Mouse (Mus musculus) cerebellum, adult 8-10 months (tissue): Measurements from ENCODE around the gene Jak1.
A peak's percentile ranks its signal among the peaks of the same experiment; 100 is the strongest.
"Not testable (repeated sequence)": the region's sequence is repeated elsewhere in the genome, so short reads cannot be mapped to it uniquely, and the experiment has no call there.

ENCODE experiments used
- DNase-seq: peaks from one replicate; pipeline ENCODE4 v3.0.0; 2022

Jak1 gene

DNA sequence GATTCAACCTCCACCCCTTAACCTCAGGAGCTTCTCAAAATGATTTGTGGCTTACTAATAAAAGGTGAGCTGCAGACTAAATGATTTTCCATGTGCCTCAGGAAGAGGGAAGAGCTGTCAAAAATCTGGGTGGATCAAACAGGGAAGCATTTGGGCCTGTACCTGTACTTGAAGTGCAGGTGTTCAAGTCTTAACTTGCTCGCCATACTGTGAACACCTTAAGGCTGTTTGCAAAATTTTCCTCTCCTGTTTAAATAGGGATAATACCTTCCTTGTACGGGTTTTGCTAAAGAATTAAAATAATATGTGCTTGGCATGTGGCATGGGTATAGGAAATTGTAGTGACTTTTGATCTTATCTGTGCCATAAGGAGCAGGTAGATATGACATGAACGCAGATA is 5.7 kb upstream of the Jak1 start:
- no peak for DNase-seq

DNA sequence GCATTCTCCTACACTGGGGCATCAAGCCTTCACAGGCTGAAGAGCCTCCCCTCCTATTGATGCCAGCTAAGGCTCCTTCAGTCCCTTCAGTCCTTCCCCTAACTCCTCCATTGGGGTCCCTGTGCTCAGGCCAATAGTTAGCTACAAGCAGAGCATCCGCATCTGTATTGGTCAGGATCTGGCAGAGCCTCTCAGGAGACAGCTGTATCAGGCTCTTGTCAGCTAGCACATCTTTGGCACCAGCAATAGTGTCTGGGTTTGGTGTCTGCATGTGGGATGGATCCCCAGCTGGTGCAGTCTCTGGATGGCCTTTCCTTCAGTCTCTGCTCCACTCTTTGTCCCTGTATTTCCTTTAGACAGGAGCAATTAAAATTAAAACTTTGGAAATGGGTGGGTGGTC is 3.4 kb upstream of the Jak1 start:
- DNase-seq, result not testable (repeated sequence)

DNA sequence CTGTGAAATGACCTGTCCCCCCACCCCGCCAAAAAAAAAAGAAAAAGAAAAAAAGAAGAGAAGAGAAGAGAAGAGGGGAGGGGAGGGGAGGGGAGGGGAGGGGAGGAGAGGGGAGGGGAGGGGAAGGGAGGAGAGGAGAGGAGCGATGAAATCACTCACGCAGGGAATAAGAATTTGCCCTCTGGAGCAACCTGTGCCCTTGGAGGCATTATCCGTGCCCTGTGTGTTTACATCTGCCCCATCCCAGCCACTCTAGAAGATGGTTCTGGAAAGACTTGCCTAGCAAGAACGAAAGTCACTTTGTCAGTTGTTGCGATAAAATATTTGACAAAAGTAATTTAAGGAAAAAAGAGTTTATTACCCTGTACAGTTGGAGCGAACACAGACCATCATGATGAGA is 441 bp upstream of the Jak1 start:
- DNase-seq, result no peak

DNA sequence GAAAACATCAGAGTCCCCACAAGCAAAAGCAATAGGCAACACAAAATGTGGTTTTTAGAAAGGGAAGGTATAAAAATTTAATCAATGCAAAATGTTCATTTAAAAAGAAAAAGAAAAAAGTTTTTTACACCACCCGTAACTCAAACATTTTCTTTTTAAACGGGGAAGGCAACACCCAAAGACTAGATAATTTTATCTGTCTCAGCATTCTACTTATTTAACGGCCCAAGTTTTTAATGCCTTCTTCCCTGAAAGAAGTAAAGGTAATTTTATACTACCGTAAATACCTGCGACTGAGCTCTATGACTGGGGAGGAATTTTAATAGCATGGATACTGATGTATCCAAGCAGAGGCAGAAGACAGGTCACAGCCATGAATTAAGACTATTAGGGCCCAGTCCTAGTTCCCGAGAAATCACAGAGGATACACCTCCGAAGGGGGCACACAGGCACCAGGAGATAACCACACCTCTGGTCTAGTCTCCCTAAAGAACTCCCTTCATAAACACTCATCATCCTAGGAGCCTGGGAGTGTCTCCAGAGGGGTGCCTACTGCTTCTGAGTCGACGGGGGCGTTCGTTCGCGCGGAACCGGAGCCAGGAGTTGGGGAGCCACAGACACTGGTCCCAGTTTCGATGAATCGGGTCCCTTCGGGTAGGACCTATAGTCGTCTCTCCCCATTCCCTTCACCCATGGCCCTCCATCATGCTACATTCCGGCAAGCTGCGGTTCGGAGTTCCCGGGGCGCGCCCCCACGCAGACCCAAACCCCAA is 928 bp downstream of the Jak1 start:
- peak; percentile 23 for DNase-seq

DNA sequence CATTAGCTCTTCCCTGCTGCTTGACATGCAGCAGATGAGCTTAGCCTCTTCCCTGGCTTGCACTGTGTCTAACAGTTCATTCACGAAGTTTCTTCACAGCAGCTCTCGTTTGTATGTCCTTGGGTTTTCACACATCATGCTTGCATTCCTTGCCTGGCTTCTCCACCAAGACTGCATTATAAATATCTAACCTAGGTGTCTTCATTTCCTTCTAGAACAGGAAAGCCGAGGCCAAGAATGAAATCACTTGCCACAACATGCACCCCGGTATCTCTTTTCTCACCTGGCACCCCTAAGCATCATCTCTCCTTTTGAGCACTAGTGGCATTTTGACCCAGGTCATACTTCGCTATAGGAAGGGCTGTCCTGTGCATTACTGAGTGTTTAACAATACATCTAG is 3.5 kb downstream of the Jak1 start:
- no peak for DNase-seq

DNA sequence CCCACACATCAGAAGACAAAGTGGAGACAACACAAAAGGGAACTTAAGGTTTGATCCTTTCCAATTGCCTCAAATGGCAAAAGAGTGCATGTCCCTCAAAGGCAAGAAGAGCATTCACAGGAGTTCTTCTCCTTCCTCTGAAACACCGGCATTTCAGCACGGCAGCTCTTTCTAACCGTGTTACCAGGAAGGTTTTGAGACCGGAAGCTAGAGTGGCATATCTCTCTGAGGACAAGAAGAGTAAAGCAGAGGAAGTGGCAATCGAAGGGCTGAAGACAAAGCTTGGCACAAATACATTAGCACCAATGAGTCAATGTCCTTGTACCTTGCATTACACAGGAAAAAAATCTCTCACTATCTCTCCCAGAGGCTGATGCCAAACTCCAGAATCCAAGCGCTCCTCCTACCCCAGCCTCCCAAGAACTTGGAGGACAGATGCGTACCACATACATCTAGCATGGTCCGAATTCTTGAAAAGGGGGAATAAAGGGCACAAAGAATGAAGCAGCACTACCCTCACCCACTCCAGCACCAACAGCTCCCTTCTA is 4.3 kb downstream of the Jak1 start:
- no peak for DNase-seq

DNA sequence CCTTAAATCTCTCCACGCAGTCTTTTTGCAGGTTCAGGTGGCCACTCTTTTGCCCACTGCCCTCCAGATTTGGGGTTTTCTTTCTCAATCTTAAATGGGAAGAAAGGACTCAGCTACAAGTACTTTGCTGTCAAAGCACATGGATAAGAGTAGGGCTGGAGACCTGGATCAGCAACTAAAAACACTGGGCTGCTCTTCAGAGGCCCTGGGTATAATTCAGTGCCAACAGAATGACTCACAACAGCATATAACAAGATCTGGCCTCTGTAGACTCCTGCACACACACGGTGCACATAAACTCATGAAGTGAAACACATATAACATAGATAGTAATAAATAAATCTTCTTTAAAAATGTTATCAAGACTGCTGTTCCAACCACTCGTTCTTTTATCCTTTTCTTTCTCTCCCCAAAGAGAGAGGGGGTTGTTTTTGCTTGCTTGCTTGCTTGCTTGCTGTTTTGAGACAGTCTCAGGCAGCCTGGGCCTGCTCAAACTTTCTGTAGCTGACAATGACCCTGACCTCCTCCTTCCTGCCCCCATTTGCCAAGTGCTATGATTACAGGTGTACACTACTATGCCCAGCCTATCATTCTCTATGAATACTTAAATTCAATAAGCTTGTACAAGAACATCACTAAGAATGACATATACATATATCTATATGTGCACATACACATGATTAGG is 8.4 kb downstream of the Jak1 start:
- DNase-seq, result no peak

DNA sequence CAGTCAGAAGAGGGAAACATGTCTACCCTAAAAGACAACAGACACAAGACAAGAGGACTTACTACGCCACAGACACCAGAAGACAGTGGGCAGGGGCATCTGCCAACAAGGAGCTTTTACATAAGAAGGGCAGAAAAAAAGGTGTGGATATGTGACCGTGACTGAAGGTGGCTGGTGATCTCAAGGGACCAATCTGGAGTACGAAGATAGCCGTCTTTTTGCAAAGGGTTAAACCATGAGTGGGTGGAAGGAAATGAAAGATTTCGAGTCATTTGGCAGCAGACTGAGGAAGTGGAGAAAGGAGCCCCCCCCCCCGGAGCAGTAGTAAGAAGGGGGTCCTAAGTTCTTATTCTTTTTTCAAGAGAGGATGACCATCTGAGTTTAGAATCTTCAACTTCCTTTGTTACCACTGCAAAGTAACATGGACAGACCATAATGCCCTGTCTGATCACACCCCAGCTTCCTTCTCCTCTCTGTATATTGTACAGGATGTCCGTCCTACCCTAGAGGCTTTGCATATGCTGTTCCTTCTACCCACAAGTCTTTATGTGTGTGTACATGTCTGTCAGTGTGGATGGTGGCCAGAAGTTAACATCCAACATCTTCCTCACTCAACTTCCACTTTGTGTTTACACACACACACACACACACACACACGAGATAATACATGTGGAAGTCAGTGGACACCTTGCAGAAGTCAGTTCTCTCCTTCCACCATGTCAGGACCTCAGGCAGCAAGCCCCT is 10.3 kb downstream of the Jak1 start:
- DNase-seq, result no peak

DNA sequence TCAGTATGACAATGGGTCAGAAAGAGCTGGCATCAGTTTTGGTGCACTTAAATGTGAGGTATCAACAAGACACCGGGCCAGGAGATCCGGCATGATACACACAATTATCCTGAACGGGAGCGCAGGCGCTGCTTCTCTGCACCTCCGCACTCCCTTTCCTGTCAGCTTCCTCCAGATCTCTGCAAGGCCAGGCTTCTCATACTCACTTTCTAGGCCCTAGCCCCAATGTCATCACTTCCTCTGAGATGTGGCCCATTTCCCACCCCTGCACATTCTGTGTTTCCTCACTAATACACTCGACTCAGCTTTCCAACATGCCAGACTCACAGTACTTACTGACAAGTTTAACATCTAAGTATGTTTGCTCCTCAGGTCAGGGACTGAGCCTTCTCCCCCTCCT is 11.1 kb downstream of the Jak1 start:
- DNase-seq, result no peak

DNA sequence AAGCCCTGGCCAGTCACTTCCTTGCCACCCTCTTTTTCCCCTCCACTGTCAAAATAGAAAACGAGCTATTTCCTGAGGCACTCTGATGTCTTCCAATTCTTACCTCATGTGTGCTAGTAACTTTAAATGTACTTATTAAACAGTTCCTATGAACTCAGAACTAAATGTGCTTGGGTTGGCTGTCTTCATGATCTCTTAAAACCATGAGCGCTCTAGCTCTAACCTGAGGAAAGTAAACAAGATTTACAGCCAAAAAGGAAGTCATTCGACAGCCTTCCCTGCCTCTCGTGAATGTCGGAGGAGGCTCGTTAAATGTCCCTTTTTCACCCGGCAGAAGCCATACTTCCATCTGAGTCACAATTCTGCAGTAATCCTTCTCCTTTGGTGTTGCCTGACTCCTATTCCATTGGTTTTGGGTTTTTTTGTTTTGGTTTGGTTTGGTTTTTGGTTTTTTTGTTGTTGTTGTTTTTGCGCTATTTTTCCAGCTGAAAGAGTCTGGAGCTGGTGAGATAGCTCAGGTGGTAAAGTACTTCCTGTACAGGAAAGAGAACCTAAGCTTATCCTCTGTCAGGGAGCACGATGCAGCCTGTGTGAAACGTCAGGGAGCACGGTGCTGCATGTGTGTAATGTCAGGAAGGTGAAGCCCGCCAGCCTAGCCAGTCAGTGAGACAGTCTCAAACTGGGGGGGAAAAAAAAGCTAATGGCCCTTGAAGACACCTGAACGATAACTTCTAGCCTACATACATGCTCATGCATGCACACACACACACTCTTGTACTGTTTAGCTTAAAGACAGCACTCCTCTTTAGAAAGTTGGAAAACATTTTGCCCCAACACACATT is 12.1 kb downstream of the Jak1 start:
- no peak for DNase-seq

DNA sequence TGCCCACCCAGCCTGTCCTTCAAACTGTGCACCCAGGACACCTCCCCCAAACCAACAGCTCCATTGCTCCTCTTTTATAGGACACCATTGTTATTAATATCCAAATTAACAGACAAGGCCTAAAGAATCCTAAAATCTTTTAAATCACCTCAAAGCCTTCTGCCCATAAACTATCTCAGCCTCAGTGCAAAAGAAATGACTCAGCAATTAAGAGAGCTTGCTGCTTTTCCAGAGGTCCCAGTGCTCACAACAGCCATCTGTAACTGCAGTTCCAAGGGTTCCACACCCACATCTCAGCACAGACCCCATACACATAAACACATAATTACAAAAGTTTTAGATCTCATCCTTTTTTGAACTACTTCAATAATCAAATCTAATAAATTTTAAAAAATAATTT is 13.1 kb downstream of the Jak1 start:
- DNase-seq, result no peak

DNA sequence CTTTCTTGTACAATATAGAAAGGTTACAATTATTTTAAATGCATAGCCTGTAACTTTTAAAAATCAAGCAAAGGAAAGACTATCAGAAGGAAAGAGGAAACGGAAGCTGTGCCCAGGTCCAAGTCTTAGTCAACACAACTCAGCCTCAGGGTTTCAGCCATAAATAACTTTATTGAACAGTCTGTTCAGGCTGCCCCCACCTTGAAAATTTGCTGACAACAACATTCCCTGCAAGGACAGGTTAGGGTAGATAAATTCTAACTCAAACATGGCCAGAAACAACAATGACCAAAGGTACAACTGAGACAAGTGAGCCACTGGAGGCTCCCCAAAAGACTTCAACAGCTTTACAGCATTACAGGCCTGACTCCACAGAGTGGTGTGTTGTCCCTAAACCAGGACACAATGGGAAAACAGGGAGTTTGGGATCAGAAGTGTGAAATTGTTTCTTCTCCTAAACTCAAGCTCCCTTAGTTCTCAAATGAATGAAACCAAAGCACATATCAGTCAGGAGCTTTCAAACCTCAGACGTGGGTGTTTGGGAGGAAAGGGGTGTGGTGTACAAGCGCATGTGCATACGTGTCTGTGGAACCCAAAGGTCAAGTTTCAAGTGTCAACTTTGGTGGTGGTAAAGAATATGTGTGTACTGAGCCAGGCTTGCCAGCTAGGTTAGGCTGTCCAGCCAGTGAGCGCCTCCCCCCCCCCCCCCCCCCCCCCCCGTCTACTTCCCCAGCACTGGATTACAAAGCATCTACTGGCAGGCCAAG is 14.9 kb downstream of the Jak1 start:
- no peak for DNase-seq

DNA sequence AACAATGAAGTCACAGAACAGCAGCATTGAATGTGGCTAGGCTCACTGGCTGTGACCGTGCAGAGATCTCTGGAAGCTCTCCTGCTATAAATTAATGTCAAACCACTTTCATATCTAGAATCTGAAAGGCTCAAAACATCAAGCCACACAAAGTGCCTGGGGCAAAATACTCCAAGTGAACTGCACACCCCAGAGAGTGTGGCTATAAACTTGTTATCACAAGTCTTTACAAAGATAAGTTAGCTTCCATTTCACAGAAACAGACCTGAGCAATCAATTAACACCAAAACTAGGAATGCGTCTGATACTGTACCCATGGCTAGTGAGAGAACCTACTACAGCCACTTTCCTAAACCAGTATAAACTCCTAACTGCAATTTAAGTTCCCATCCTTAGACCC is 17.7 kb downstream of the Jak1 start:
- DNase-seq, result no peak

DNA sequence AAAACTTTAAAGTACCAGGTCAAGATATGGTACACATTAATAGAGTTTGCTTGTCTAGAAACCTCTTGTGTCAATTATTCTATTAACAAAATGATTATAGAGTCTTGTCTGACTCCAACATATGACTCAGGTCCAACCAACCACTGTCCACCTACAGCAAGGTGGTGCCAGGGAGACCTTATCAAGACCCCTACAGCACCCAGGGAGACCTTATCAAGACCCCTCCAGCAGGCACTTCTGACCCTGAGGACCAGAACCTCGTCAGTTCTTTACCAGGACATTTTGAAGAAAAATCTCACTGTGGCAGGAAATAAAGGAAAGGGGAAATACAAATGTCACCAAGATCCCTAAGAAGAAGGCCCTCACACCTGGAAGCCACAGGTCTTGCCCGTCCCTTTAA is 18.5 kb downstream of the Jak1 start:
- no peak for DNase-seq

DNA sequence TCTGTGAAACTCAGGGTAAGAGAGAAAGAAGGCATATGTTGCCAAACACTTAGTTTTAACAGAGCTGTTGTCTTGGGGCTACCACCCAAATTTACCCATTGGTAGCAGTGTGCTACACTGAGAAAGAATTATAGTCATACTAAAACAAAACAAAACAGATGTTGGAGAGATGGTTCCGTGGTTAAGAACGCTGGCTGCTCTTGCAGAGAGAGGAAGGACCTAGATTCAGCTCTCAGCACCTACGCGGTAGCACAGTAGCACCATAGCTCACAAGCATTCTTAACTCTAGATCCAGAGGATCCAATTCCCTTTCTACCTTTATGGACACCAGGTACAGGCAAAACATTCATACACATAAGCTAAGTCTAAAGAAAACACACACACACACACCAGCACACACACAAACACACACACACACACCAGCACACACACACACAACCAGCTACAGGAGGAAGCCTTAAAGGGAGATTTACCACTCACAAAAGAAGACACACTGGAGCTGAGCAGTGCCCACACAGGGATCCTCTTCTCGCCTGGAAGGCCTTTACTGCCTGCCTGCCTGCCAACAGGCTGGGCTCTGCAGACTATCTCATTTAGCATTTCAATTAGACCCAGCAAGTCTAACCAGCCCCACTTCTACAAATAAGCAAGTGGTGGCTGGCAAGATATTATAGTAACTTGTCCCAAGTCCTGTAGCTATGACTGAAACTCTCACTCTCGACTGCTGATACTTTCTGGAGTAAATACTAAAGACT is 20.6 kb downstream of the Jak1 start:
- DNase-seq, result no peak

DNA sequence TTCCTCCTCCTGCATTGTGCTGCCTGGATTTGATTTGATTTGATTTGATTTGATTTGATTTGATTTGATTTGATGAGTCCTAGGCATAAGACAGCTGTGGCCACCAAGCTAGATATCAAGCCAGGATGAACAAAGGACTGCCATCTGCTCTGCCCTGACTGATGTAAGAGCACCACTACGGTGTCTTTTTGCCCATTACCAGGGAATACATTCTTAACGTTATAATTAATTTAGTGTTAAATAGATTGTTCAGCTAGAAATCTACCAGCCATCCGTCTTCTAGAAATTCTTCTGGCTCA is 24.3 kb downstream of the Jak1 start:
- DNase-seq, result no peak

DNA sequence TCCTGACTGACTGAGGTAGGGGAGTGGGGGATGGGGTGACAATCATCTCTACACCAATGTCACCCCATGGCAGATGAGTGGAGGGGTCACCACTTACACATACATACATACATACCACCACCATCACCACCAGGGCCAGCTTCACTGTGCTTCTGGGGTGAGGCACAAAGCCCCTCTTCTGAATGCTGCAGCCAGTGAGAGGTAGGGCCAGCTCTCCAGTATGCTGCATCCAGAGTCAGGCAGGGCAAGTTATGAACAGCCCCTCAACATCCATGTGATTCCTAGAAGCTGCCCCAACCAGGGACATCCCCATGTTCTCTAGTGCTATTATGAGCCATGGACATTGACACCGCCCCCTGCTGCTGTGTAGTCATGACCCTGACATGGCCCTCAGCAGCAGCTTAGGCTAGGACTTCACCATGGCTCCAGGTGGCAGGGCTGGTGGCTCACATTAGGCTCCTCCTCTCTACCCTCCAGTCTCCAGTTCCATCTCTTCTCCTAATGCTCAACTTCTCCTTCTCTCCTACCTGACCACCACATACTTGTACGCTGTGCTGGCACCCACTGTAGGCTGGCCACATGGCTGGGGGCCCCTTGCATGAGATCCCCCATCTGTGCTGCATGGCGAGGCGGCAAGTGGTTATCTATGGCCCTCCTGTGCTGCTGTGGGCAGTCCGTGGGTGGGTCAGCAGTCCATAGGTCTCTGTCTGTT is 24.8 kb downstream of the Jak1 start:
- DNase-seq, result no peak

DNA sequence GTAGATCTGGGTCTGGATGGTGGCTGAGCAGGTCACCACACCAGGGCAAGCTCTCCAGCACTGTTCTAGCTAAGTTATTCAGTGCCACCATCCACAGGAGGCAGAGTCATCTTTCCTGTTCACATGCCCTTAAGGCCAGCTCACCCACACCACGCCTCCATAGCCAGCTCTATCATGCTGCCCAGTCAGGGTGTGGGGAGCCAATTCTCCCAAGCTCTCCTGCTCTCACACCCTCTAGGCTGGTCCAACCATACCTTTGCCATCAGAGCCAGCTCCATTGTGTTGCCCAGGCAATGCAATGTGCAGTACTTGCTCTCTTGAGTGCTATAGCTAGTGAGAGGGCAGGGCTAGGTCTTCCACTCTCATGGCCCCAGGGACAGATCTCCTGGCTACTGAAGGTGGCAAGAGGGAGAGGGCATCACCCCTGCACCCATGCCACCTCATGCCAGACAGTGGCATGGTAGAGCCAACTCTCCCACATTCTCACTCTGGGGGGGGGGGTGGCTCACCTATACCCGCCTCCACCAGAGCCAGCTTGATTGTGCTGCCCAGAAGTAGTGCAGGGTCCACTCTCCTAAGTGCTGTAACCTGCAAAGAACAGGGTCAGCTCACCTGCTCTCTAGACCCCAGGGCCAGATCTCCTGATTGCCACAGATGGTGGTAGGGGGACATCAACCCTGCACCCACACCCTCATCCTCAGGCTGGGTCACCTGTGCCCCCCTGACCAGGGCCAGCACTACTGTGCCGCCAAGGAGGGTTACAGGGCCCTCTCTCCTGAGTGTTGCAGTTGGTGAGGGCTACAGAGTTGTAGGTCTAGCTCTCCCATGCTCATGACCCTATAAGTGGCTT is 25.5 kb downstream of the Jak1 start:
- DNase-seq, result no peak

DNA sequence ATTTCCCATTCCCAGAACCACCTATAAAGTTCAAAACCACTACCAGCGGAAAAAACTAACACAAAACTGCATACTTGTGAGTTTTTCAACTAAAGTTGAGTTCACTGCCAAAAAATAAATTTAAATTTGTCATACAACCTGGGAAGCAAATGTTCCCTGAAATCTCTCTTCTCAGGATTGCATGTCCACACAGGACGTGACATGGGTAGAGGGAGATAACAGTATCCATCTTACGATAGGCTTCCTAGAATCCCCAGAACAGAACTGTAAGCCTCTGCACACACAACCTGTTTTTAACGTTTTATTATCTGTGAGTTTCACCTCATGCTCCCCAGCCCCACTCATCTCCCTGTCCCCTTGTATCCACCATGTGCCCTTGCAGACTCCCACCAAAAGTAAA is 26.5 kb downstream of the Jak1 start:
- DNase-seq, result no peak

DNA sequence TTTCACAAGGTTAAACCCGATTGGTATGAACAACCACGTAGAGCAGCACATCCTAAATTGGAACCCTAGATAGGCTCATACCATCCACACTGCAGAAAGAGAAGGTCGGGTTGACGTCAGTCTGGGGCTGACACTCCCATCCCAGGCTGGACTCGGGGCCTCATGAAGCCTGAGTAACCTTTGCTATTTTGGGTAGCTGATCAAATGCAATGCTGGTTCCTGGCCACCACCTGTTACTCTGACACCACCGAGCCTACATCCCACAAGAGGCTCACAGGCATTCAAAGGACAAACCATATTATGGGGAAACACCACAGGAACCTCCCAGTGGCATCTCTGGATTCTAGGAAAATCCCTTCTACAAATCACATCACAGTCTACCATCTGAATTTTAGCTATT is 28.3 kb downstream of the Jak1 start:
- DNase-seq, result no peak
